Mouse (Mus musculus) heart, embryonic 13.5 days (tissue): ENCODE data around the gene Ampd3. TPM values are rescaled to one million over a fixed set of nuclear protein-coding genes. Genes with fewer than 3 reads are reported as not detected.

ENCODE experiments used
- ATAC-seq: fragments of 200-750 bp; cut with Nextera tagmentation; 2 replicates; pipeline ENCODE4 v1.8.0; 2017; ENCODE audit warnings: moderate TSS enrichment; ENCODE audit not compliant: insufficient number of reproducible peaks, low FRiP score, low TSS enrichment; ENCODE audit errors: extremely low read depth
- H3K27ac ChIP-seq: fragments of 300-500 bp; sonication (generic); replicated peaks from 2 replicates; pipeline ENCODE4 v1.5.1; 2015; ENCODE audit warnings: moderate library complexity, mild to moderate bottlenecking, inconsistent platforms
- H3K27me3 ChIP-seq: fragments of 300-500 bp; sonication (generic); replicated peaks from 2 replicates; pipeline ENCODE4 v1.6.1; 2015; ENCODE audit warnings: mild to moderate bottlenecking, inconsistent platforms
- H3K36me3 ChIP-seq: fragments of 300-500 bp; sonication (generic); 2 replicates; pipeline ENCODE4 v1.6.1; 2015; ENCODE audit warnings: mild to moderate bottlenecking, inconsistent platforms
- H3K4me1 ChIP-seq: fragments of 300-500 bp; sonication (generic); 2 replicates; pipeline ENCODE4 v1.6.1; 2015; ENCODE audit warnings: inconsistent platforms
- H3K4me2 ChIP-seq: fragments of 300-500 bp; sonication (generic); 2 replicates; pipeline ENCODE4 v1.6.1; 2015; ENCODE audit warnings: inconsistent platforms, mild to moderate bottlenecking, moderate library complexity
- H3K4me3 ChIP-seq: fragments of 300-500 bp; sonication (generic); 2 replicates; pipeline ENCODE4 v1.5.1; 2015; ENCODE audit warnings: moderate library complexity, mild to moderate bottlenecking, inconsistent platforms
- H3K9ac ChIP-seq: fragments of 300-500 bp; sonication (generic); 2 replicates; pipeline ENCODE4 v1.6.1; 2015; ENCODE audit warnings: inconsistent platforms, mild to moderate bottlenecking, moderate library complexity
- H3K9me3 ChIP-seq: fragments of 300-500 bp; sonication (generic); 2 replicates; pipeline ENCODE4 v1.6.1; 2016; ENCODE audit warnings: inconsistent platforms
- WGBS: fragments of 180-500 bp; shearing (Covaris S2); methylation state at CpG from one replicate; pipeline ENCODE4 v1.1.7; 2015; ENCODE audit warnings: mixed read lengths; 5-methylcytosine and 5-hydroxymethylcytosine counted together
- microRNA-seq: library from miRNA; unstranded; fragments of <30 nt; microRNA quantifications from one replicate; pipeline ENCODE4, GENCODE M21; 2016
- polyA plus RNA-seq: library from polyadenylated mRNA; unstranded; fragments of >200 nt; fragmentation: Nextera tagmentation; extraction: Ambion mirVana; gene quantifications from 2 replicates; pipeline ENCODE4 v1.2.1, GENCODE M21; 2015

Gene Ampd3
- polyA plus RNA-seq, 1 experiment from 2014 or later: 5.1 TPM

DNA sequence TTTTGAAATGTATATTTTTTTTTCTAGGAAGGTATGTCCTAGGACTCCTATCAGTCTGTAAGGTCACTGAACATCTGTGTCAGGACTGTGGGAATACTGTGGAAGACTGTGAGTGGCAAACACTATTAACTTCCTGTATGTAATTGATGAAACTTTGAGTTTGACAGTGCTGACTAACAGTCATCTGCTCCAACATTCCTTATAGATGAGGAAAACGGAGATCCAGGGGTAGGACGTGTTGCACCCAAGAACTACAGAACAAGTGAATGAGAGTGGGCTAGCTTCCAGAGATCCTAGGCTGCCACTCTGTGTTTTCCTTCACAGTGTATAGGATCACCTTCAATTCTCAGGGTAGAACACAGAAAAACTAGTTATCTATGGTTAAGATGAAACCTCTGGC lies 79.3 kb downstream of the Ampd3 start:
- 43% methylated on average over 2 of the region's 2 CpGs for WGBS
- H3K36me3 ChIP-seq: no peaks in the 10 kb centered on the region
- no peak overlapping the region for H3K4me2 ChIP-seq
- no peak overlapping the region for H3K4me3 ChIP-seq
- H3K4me1 ChIP-seq: peaks cover 21% of the 10 kb centered on the region
- ATAC-seq: no peak
- H3K27ac ChIP-seq: no peak overlapping the region
- H3K27me3 ChIP-seq: no peaks in the 10 kb centered on the region
- no peaks in the 10 kb centered on the region for H3K9me3 ChIP-seq
- H3K9ac ChIP-seq: no peak overlapping the region

DNA sequence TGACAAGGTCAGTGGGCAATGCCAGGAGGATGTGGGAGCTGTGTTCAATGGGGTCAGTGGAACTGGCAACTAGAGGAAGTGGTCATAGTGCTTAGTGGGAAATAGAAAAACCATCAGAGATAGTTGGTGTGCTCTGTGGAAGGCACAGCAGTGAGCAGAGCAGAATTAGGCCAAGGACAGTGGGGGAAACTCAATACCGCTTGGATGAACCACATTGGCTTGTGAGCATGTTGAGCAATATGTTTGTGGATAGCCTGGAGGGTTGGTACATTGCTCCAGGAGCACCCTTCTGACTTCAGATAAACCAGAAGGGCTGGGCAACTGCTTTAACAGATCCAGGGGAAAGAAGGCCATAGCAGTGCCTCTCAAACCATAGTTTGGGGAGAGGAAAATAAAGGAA lies 80.4 kb downstream of the Ampd3 start:
- no peak for ATAC-seq
- H3K4me2 ChIP-seq: no peak overlapping the region
- no peak overlapping the region for H3K27ac ChIP-seq
- no peaks in the 10 kb centered on the region for H3K36me3 ChIP-seq
- H3K27me3 ChIP-seq: no peaks in the 10 kb centered on the region
- no peak overlapping the region for H3K4me3 ChIP-seq
- H3K9ac ChIP-seq: no peak overlapping the region
- H3K9me3 ChIP-seq: no peaks in the 10 kb centered on the region
- WGBS: 87% methylated on average over 1 of the region's 1 CpGs
- peaks cover 14% of the 10 kb centered on the region for H3K4me1 ChIP-seq

DNA sequence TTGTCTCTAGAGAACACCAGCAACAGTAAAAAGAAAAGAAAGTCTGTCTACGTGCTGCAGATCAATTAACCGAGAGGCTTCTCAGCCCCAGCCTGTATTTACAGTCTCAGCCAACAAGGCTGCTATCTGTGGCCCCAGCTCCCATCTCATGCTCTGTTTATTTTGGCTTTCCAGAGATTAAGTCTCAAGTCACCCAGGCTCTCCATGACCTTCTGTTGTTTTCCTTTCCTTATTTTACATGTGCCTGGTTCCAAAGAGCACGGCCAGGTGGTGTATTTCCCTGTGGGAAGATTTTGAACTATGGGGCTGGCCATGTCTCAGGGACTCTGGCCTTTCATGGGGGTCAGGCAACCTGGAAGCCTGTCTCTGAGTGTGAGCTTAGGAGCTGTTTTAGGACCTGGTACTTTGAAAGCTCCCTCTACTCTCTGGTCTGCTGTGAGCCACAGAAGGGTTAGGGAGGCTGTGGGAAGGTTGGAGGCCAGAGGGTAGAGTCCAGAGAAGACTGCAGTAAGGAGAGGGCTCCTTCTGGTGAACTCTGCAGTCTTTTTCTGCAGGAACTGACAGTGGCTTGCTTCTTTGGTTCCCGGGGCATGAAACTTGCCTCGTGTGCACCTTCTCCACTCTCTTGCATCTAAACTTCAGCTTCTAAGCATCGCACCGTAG lies 83.7 kb downstream of the Ampd3 start:
- H3K27ac ChIP-seq: peak overlapping the region; percentile 46; the same call in 1 of the 2 replicates

DNA sequence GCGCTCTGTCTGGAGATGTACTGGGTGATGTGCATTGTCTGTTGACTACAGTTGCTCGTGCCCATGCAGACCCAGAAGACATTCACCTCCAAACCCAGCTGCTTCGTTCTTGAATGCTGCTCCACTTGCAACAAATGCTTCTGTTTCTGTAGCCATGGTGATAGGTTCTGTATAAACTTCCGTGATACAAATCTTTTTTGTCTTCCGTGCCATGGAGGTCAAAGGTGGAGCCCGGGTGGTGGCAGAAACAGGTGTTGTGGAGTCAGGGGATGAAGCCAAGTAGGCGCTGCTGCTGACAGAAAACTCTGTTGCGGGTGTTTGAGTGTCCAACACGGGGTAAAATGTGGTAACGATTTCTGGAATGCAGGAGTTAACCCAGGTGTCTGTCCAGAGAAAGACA lies 85.6 kb downstream of the Ampd3 start:
- Histone ChIP-seq H3K27me3 (no peaks in the 10 kb centered on the region), H3K4me1 (peaks cover 22% of the 10 kb centered on the region), H3K27ac (no peak overlapping the region), H3K9ac (no peak overlapping the region), H3K4me2 (no peak overlapping the region), H3K4me3 (no peak overlapping the region), H3K36me3 (no peaks in the 10 kb centered on the region), H3K9me3 (no peaks in the 10 kb centered on the region)
- ATAC-seq: no peak
- 61% methylated on average over 10 of the region's 10 CpGs for WGBS

More for the DNA sequence above, 83.7 kb downstream of the Ampd3 start:
- Histone ChIP-seq H3K9me3 (no peaks in the 10 kb centered on the region), H3K4me2 (no peak overlapping the region), H3K27me3 (no peaks in the 10 kb centered on the region), H3K36me3 (no peaks in the 10 kb centered on the region), H3K9ac (no peak overlapping the region), H3K4me3 (no peak overlapping the region), H3K4me1 (peaks cover 22% of the 10 kb centered on the region)
- no peak for ATAC-seq
- WGBS: 57% methylated on average over 7 of the region's 7 CpGs

DNA sequence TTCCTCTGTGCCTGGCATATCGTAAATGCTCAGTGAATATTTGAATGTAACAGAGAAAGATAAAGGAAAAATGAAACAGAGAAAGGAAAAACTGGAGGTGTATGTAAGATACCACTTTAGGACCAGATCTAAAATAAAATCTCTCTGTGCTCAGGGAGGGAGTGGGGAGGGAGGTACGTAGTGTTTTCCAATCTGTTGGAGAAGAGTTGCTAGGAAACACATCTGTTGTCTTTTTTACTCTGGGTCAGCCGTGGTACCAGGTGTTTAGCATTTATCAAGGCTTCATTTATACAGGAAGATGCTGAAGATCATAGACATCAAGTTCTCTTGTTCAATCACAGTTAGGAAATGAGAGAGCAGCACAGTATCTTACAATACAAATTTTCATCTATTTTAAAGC lies 86.5 kb downstream of the Ampd3 start:
- WGBS: 66% methylated on average over 3 of the region's 3 CpGs
- Histone ChIP-seq H3K4me1 (peaks cover 22% of the 10 kb centered on the region), H3K36me3 (no peaks in the 10 kb centered on the region), H3K9me3 (no peaks in the 10 kb centered on the region), H3K9ac (no peak overlapping the region), H3K27ac (no peak overlapping the region), H3K4me2 (no peak overlapping the region), H3K4me3 (no peak overlapping the region), H3K27me3 (no peaks in the 10 kb centered on the region)
- ATAC-seq: no peak

DNA sequence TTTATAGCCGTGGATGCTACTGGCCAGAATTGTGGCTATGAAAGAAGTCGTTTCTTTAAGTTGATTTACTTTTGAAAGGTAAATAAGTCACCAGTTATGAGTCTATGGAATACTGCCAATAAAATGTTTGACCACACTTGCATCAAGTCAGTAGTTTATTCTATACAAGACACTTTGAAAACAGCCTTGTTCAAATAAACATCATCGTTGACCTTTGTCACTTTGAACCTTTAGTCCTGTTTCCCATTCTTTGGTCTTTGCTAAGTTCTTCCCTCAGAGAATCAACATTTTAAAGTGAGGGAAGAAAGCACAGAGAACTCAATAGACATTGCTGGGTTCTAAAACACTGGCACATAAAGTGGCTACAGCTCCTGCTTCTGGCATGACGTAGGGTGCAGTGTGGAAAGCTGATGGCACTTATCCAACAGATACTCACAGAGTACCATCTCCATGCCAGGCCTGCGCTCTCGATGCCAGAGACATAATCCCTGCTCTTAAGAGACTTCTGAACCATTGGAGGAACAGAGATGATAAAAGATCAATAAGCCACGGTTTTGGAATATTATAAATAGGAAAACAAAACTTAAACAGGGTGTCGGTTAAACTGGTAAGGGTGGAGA lies 87.0 kb downstream of the Ampd3 start:
- H3K27ac ChIP-seq: no peak overlapping the region
- H3K9ac ChIP-seq: no peak overlapping the region
- H3K4me3 ChIP-seq: no peak overlapping the region
- no peaks in the 10 kb centered on the region for H3K36me3 ChIP-seq
- H3K4me1 ChIP-seq: peaks cover 25% of the 10 kb centered on the region
- ATAC-seq: no peak
- H3K4me2 ChIP-seq: no peak overlapping the region
- no peaks in the 10 kb centered on the region for H3K27me3 ChIP-seq
- 72% methylated on average over 8 of the region's 8 CpGs for WGBS
- H3K9me3 ChIP-seq: no peaks in the 10 kb centered on the region

DNA sequence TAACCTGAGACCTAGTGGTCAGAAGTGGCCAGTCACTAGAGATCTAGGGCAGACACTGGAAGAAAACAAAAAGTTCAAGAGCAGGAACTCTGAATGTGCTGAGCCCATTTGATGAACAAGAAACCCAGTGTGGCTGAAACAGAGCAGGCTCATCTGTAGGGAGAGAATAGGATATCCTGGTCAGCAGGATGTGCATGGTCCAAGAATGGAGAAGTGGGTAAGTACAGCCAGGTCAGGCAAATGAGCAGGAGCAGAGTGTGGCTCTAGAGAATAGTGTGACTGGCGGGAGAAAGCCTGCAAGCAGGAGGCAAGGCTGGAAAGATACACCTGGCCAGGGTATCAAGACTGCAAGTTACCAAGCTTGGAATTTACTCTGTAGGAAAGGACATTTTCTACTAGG lies 87.6 kb downstream of the Ampd3 start:
- no peak overlapping the region for H3K4me3 ChIP-seq
- WGBS: 61% methylated on average over 1 of the region's 1 CpGs
- H3K9me3 ChIP-seq: no peaks in the 10 kb centered on the region
- no peak overlapping the region for H3K9ac ChIP-seq
- H3K36me3 ChIP-seq: no peaks in the 10 kb centered on the region
- no peaks in the 10 kb centered on the region for H3K27me3 ChIP-seq
- no peak overlapping the region for H3K4me2 ChIP-seq
- no peak overlapping the region for H3K27ac ChIP-seq
- H3K4me1 ChIP-seq: peaks cover 30% of the 10 kb centered on the region
- no peak for ATAC-seq

DNA sequence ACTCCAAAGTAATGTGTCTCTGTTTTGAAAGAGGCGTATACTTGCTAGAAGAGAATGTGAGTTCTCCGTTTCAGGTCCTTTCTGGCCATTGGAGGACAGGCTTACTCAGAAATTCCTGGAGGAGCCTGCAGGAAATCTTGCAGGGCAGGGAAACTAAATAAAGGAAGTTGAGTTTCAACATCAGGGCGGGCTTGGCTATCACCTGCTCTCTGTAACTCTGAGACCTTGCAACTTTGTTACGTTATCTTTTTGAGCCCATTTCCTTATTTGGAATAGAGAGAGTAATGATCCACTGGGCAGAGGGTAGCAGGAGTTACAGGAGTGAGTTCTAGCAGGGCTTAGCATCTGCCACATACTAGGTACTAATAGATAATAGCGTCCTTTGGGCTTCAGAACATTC lies 92.1 kb downstream of the Ampd3 start:
- Histone ChIP-seq H3K9ac (no peak overlapping the region), H3K9me3 (no peaks in the 10 kb centered on the region), H3K36me3 (no peaks in the 10 kb centered on the region), H3K4me1 (peaks cover 17% of the 10 kb centered on the region), H3K4me2 (0 out of 2 replicates have a peak overlapping the region, but pooled peaks have one; percentile 7), H3K4me3 (no peak overlapping the region), H3K27ac (peak overlapping the region; percentile 57), H3K27me3 (no peaks in the 10 kb centered on the region)
- no peak for ATAC-seq
- WGBS: 18% methylated on average over 5 of the region's 5 CpGs

Small RNAs within 50 kb of the gene (microRNA-seq; reads per million reads assigned to microRNA genes)
- not detected for gene Gm47282

Other genes with a start within 250 kb of the Ampd3 start
- gene Sbf2, start 153.3 kb upstream of the Ampd3 start, polyA plus RNA-seq: 25.7 and 26.6 TPM in 2 replicates
- 9.8 and 12.0 TPM in 2 replicates for gene Adm, start 140.5 kb upstream of the Ampd3 start, polyA plus RNA-seq
- gene Rnf141, start 76.3 kb downstream of the Ampd3 start, polyA plus RNA-seq: 27.6 and 29.2 TPM in 2 replicates
- gene Lyve1, start 95.0 kb downstream of the Ampd3 start, polyA plus RNA-seq: 6.2 TPM in 2 replicates
- 4.6 and 5.3 TPM in 2 replicates for gene Mrvi1, start 214.3 kb downstream of the Ampd3 start, polyA plus RNA-seq